Mouse (Mus musculus) MEL (cell line): ENCODE results near the gene Ddx41.

Experiments used
- CHD2 ChIP-seq: IDR thresholded peaks from 2 replicates; pipeline ENCODE4 v1.6.1; 2011; ENCODE audit warnings: low read length, improper control_type of control experiment
- CTCF ChIP-seq, 3 experiments: IDR thresholded peaks in 2 of 3; conservative IDR thresholded peaks in 1 of 3; 2 replicates each; pipeline ENCODE4 v1.5.1; 2011 to 2012; ENCODE audit warnings: low read length in 3 of 3, low read depth in 2 of 3, mild to moderate bottlenecking in 2 of 3, improper control_type of control experiment in 1 of 3, inconsistent platforms in 1 of 3, mixed read lengths in 1 of 3, moderate library complexity in 1 of 3; ENCODE audit not compliant: control insufficient read depth in 1 of 3, insufficient read depth in 1 of 3, poor library complexity in 1 of 3, severe bottlenecking in 1 of 3
- E2F4 ChIP-seq: IDR thresholded peaks from 2 replicates; pipeline ENCODE4 v1.6.1; 2011; ENCODE audit warnings: low read depth, low read length, improper control_type of control experiment, borderline replicate concordance
- ELF1 ChIP-seq: IDR thresholded peaks from 2 replicates; pipeline ENCODE4 v1.6.1; 2014; ENCODE audit warnings: low read depth, mild to moderate bottlenecking, inconsistent platforms, low read length, improper control_type of control experiment, moderate library complexity
- GABPA ChIP-seq: IDR thresholded peaks from 2 replicates; pipeline ENCODE4 v1.6.1; 2012; ENCODE audit warnings: low read depth, mild to moderate bottlenecking, inconsistent platforms, low read length, improper control_type of control experiment, moderate library complexity
- GATA1 ChIP-seq: IDR thresholded peaks from 2 replicates; pipeline ENCODE4 v1.6.1; 2011; ENCODE audit warnings: low read depth, low read length, improper control_type of control experiment
- HCFC1 ChIP-seq: IDR thresholded peaks from 2 replicates; pipeline ENCODE4 v1.6.1; 2012; ENCODE audit warnings: low read depth, mild to moderate bottlenecking, inconsistent platforms, low read length, improper control_type of control experiment, moderate library complexity
- MAX ChIP-seq: IDR thresholded peaks from 2 replicates; pipeline ENCODE4 v1.6.1; 2011; ENCODE audit warnings: low read length, improper control_type of control experiment
- POLR2A ChIP-seq, 2 experiments: IDR thresholded peaks; 2 replicates each; pipeline ENCODE4 v1.6.1; 2011 to 2012; ENCODE audit warnings: low read length in 2 of 2, mild to moderate bottlenecking in 2 of 2, control low read depth in 1 of 2, improper control_type of control experiment in 1 of 2, low read depth in 1 of 2, moderate library complexity in 1 of 2; ENCODE audit not compliant: control insufficient read depth in 1 of 2, insufficient read depth in 1 of 2, poor library complexity in 1 of 2
- SMC3 ChIP-seq: IDR thresholded peaks from 2 replicates; pipeline ENCODE4 v1.6.1; 2011; ENCODE audit warnings: low read depth, low read length, improper control_type of control experiment
- UBTF ChIP-seq: IDR thresholded peaks from 2 replicates; pipeline ENCODE4 v1.6.1; 2012; ENCODE audit warnings: low read depth, mild to moderate bottlenecking, inconsistent platforms, low read length, improper control_type of control experiment, moderate library complexity, borderline replicate concordance; ENCODE audit not compliant: insufficient read depth
- USF1 ChIP-seq: IDR thresholded peaks from 2 replicates; pipeline ENCODE4 v1.6.1; 2014; ENCODE audit warnings: low read depth, mild to moderate bottlenecking, inconsistent platforms, low read length, improper control_type of control experiment, moderate library complexity

- TF ChIP-seq CHD2 (no peak), GATA1 (no peak), UBTF (no peak), HCFC1 (no peak), ELF1 (no peak), POLR2A (IDR thresholded peaks at IDR 0.05; ENCODE audit: control insufficient read depth in 1 of 2, insufficient read depth in 1 of 2, low read depth in 1 of 2, low read length in 2 of 2, poor library complexity in 1 of 2) (no peak), CTCF (IDR thresholded peaks at IDR 0.05 in 2 of 3, conservative IDR thresholded peaks at IDR 0.05 in 1 of 3; ENCODE audit: control insufficient read depth in 1 of 3, insufficient read depth in 1 of 3, low read depth in 2 of 3, low read length in 3 of 3, poor library complexity in 1 of 3, severe bottlenecking in 1 of 3) (no peak), MAX (no peak), GABPA (no peak), USF1 (peak; percentile 53), E2F4 (no peak), SMC3 (no peak)
Measured at GRCm38 (mm10) chr13:55525733-55526553, 10.5 kb downstream of the Ddx41 start.
